Mouse (Mus musculus) heart, embryonic 16.5 days (tissue): ENCODE results near the gene Rnf13. TPM values are rescaled to one million over a fixed set of nuclear protein-coding genes. Genes with fewer than 3 reads are reported as not detected.
A peak's percentile ranks its signal among the peaks of the same experiment; 100 is the strongest.
"Not testable (repeated sequence)": the region's sequence is repeated elsewhere in the genome, so short reads cannot be mapped to it uniquely, and the experiment has no call there.

ENCODE experiments used
- ATAC-seq: fragments of 200-750 bp; cut with Nextera tagmentation; replicated peaks from 2 replicates; pipeline ENCODE4 v1.8.0; 2017; ENCODE audit warnings: moderate number of reproducible peaks; ENCODE audit not compliant: insufficient read depth, low FRiP score; ENCODE audit errors: extremely low read depth
- H3K27ac ChIP-seq: fragments of 300-500 bp; sonication (generic); 2 replicates; pipeline ENCODE4 v1.5.1; 2014; ENCODE audit warnings: mild to moderate bottlenecking, low read length, control low read depth, moderate library complexity
- H3K27me3 ChIP-seq: fragments of 300-500 bp; sonication (generic); 2 replicates; pipeline ENCODE4 v1.6.1; 2014; ENCODE audit warnings: low read length, mixed read lengths; ENCODE audit not compliant: control insufficient read depth, insufficient read depth
- H3K36me3 ChIP-seq: fragments of 300-500 bp; sonication (generic); 2 replicates; pipeline ENCODE4 v1.6.1; 2014; ENCODE audit not compliant: control insufficient read depth, insufficient read depth
- H3K4me1 ChIP-seq: fragments of 300-500 bp; sonication (generic); 2 replicates; pipeline ENCODE4 v1.6.1; 2014; ENCODE audit warnings: low read length, mixed read lengths; ENCODE audit not compliant: control insufficient read depth, insufficient read depth
- H3K4me2 ChIP-seq: fragments of 300-500 bp; sonication (generic); 2 replicates; pipeline ENCODE4 v1.6.1; 2014; ENCODE audit warnings: low read depth, mild to moderate bottlenecking, control low read depth, low read length
- H3K4me3 ChIP-seq: fragments of 300-500 bp; sonication (generic); 2 replicates; pipeline ENCODE4 v1.5.1; 2014; ENCODE audit warnings: mild to moderate bottlenecking, control low read depth, low read length
- H3K9ac ChIP-seq: fragments of 300-500 bp; sonication (generic); 2 replicates; pipeline ENCODE4 v1.6.1; 2014; ENCODE audit warnings: low read length, control low read depth
- H3K9me3 ChIP-seq: fragments of 300-500 bp; sonication (generic); replicated peaks from 2 replicates; pipeline ENCODE4 v1.6.1; 2016; ENCODE audit warnings: low read length; ENCODE audit not compliant: control insufficient read depth
- WGBS: fragments of 180-500 bp; shearing (Covaris S2); extraction: QIAGEN DNeasy Blood & Tissue Kit; methylation state at CpG from one replicate; pipeline ENCODE4 v1.1.7; 2014; 5-methylcytosine and 5-hydroxymethylcytosine counted together
- polyA plus RNA-seq: library from polyadenylated mRNA; unstranded; fragments of >200 nt; fragmentation: Nextera tagmentation; extraction: Ambion mirVana; gene quantifications from 2 replicates; pipeline ENCODE4 v1.2.1, GENCODE M21; 2015

Gene Rnf13
- polyA plus RNA-seq, 1 experiment from 2014 or later: 71.8 TPM

- no peaks in the 10 kb centered on the region for H3K36me3 ChIP-seq
- no peaks in the 10 kb centered on the region for H3K9me3 ChIP-seq
- WGBS: 91% methylated on average over 1 of the region's 1 CpGs
- H3K27me3 ChIP-seq: no peaks in the 10 kb centered on the region
- H3K4me3 ChIP-seq: no peak overlapping the region
- H3K27ac ChIP-seq: no peak overlapping the region
- no peak overlapping the region for H3K9ac ChIP-seq
- H3K4me2 ChIP-seq: no peak overlapping the region
- H3K4me1 ChIP-seq: peaks cover 14% of the 10 kb centered on the region
- ATAC-seq: no peak
Measured at GRCm38 (mm10) chr3:57739830-57740229, 4.0 kb downstream of the Rnf13 start.

- no peak for ATAC-seq
- peaks cover 2% of the 10 kb centered on the region; the same call in 1 of the 2 replicates for H3K9me3 ChIP-seq
- no peaks in the 10 kb centered on the region for H3K4me1 ChIP-seq
- H3K4me3 ChIP-seq: no peak overlapping the region
- H3K27me3 ChIP-seq: no peaks in the 10 kb centered on the region
- H3K36me3 ChIP-seq: no peaks in the 10 kb centered on the region
- H3K27ac ChIP-seq: no peak overlapping the region
- 96% methylated on average over 3 of the region's 3 CpGs for WGBS
- H3K4me2 ChIP-seq: no peak overlapping the region
- no peak overlapping the region for H3K9ac ChIP-seq
Measured at GRCm38 (mm10) chr3:57748576-57749267, 12.9 kb downstream of the Rnf13 start.

- Histone ChIP-seq H3K9ac (no peak overlapping the region), H3K4me3 (no peak overlapping the region), H3K27me3 (no peaks in the 10 kb centered on the region), H3K9me3 (no peaks in the 10 kb centered on the region), H3K4me1 (peaks cover 2% of the 10 kb centered on the region; the same call in 1 of the 2 replicates), H3K4me2 (no peak overlapping the region), H3K27ac (no peak overlapping the region), H3K36me3 (peaks cover 8% of the 10 kb centered on the region)
- ATAC-seq: no peak
- WGBS: 74% methylated on average over 2 of the region's 2 CpGs
Measured at GRCm38 (mm10) chr3:57776915-57777314, 41.1 kb downstream of the Rnf13 start.

GRCm38 (mm10) chr3:57788472-57788871 lies 52.6 kb downstream of the Rnf13 start:
- WGBS: 60% methylated on average over 4 of the region's 4 CpGs
- peak overlapping the region; percentile 43 for H3K27ac ChIP-seq
- peak overlapping the region; percentile 14; the same call in 1 of the 2 replicates for H3K4me2 ChIP-seq

GRCm38 (mm10) chr3:57789005-57789962 lies 53.4 kb downstream of the Rnf13 start:
- ATAC-seq: peak; percentile 72
- 54% methylated on average over 7 of the region's 7 CpGs for WGBS

More at GRCm38 (mm10) chr3:57788472-57788871, 52.6 kb downstream of the Rnf13 start:
- peak; percentile 10; the same call in 1 of the 2 replicates for ATAC-seq
- Histone ChIP-seq H3K36me3 (no peaks in the 10 kb centered on the region; the same call in 1 of the 2 replicates), H3K4me1 (no peaks in the 10 kb centered on the region), H3K9me3 (no peaks in the 10 kb centered on the region), H3K4me3 (no peak overlapping the region), H3K27me3 (no peaks in the 10 kb centered on the region), H3K9ac (no peak overlapping the region)

GRCm38 (mm10) chr3:57791104-57791503 lies 55.2 kb downstream of the Rnf13 start:
- Histone ChIP-seq H3K27me3 (no peaks in the 10 kb centered on the region), H3K9me3 (no peaks in the 10 kb centered on the region), H3K9ac (no peak overlapping the region), H3K27ac (no peak overlapping the region), H3K4me2 (no peak overlapping the region), H3K36me3 (no peaks in the 10 kb centered on the region), H3K4me3 (no peak overlapping the region), H3K4me1 (peaks cover 6% of the 10 kb centered on the region; the same call in 1 of the 2 replicates)
- no peak for ATAC-seq
- WGBS: 71% methylated on average over 3 of the region's 3 CpGs

More at GRCm38 (mm10) chr3:57789005-57789962, 53.4 kb downstream of the Rnf13 start:
- H3K27me3 ChIP-seq: no peaks in the 10 kb centered on the region
- H3K4me2 ChIP-seq: peak overlapping the region; percentile 14; the same call in 1 of the 2 replicates
- 0 out of 2 replicates have a peak, but pooled peaks cover 3% of the 10 kb centered on the region for H3K4me1 ChIP-seq
- no peaks in the 10 kb centered on the region for H3K9me3 ChIP-seq
- no peak overlapping the region for H3K4me3 ChIP-seq
- H3K9ac ChIP-seq: no peak overlapping the region
- no peaks in the 10 kb centered on the region for H3K36me3 ChIP-seq
- H3K27ac ChIP-seq: peak overlapping the region; percentile 43

- peak overlapping the region; percentile 53 for H3K27ac ChIP-seq
- H3K4me3 ChIP-seq, ATAC-seq, H3K27me3 ChIP-seq, H3K36me3 ChIP-seq, H3K9me3 ChIP-seq, H3K4me1 ChIP-seq, H3K9ac ChIP-seq: not testable (repeated sequence)
- H3K4me2 ChIP-seq: peak overlapping the region; percentile 37; the same call in 1 of the 2 replicates
- 32% methylated on average over 6 of the region's 6 CpGs for WGBS
Measured at GRCm38 (mm10) chr3:57795071-57795470, 59.2 kb downstream of the Rnf13 start.

GRCm38 (mm10) chr3:57815447-57815846 lies 79.6 kb downstream of the Rnf13 start:
- WGBS: 79% methylated on average over 6 of the region's 6 CpGs
- no peak overlapping the region for H3K4me3 ChIP-seq
- peaks cover 3% of the 10 kb centered on the region; the same call in 1 of the 2 replicates for H3K36me3 ChIP-seq
- no peaks in the 10 kb centered on the region for H3K27me3 ChIP-seq
- no peak for ATAC-seq
- no peaks in the 10 kb centered on the region for H3K9me3 ChIP-seq
- no peak overlapping the region for H3K4me2 ChIP-seq
- no peak overlapping the region for H3K27ac ChIP-seq
- H3K4me1 ChIP-seq: no peaks in the 10 kb centered on the region
- H3K9ac ChIP-seq: no peak overlapping the region
